Mouse (Mus musculus): ENCODE results near the gene Gm9045. TPM values are rescaled to one million over a fixed set of nuclear protein-coding genes. Genes with fewer than 3 reads are reported as not detected.

Gm9045 gene
- not detected for polyA plus RNA-seq (2017; shearing (Covaris generic))

GRCm38 (mm10) chr10:118337731-118338130 lies at the start of gene Gm9045:
TSS of gene Gm9045 (minus strand) at chr10:118337831.

DNA sequence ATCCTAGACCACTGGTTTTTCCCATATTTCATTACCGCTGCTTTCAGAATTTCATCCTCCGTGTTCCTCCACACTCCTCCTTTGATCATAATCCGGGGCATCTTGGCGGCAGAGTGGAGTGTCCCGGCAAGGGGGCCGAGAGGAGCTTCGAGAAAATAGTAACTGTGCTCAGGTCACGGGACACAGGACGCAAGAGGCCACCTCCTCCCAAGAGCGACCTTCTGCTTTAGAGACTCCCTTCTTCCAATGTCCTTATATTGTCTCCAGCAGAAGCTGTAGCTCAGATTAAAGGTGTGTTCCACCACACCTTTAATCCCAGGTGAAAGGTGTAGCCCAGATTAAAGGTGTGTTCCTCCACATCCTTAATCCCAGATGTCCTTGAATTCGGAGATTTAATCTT lies 16.4 kb upstream of the Gm9045 start, which contains the start of gene Gm9049:
TSS of gene Gm9049 (minus strand) at position 101 of the 400 bp plus-strand sequence.

DNA sequence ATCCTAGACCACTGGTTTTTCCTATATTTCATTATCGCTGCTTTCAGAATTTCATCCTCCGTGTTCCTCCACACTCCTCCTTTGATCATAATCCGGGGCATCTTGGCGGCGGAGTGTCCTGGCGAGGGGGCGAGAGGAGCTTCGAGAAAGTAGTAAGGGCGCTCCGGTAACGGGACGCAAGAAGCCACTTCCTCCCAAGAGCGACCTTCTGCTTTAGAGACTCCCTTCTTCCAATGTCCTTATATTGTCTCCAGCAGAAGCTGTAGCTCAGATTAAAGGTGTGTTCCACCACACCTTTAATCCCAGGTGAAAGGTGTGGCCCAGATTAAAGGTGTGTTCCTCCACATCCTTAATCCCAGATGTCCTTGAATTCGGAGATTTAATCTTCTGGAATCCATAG lies 10.9 kb upstream of the Gm9045 start, which contains the start of gene Gm9048:
TSS of gene Gm9048 (minus strand) at position 101 of the 400 bp plus-strand sequence.

DNA sequence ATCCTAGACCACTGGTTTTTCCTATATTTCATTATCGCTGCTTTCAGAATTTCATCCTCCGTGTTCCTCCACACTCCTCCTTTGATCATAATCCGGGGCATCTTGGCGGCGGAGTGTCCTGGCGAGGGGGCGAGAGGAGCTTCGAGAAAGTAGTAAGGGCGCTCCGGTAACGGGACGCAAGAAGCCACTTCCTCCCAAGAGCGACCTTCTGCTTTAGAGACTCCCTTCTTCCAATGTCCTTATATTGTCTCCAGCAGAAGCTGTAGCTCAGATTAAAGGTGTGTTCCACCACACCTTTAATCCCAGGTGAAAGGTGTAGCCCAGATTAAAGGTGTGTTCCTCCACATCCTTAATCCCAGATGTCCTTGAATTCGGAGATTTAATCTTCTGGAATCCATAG lies 5.5 kb upstream of the Gm9045 start, which contains the start of gene Gm9046:
TSS of gene Gm9046 (minus strand) at position 101 of the 400 bp plus-strand sequence.

GRCm38 (mm10) chr10:118332308-118332707 lies 5.3 kb downstream of the Gm9045 start, which contains the start of gene Gm9044:
TSS of gene Gm9044 (minus strand) at chr10:118332408.

GRCm38 (mm10) chr10:118326869-118327268 lies 10.8 kb downstream of the Gm9045 start, which contains the start of gene Gm9040:
TSS of gene Gm9040 (minus strand) at chr10:118326969.

GRCm38 (mm10) chr10:118294938-118295337 lies 42.7 kb downstream of the Gm9045 start, which contains the start of gene Iltifb:
TSS of gene Iltifb (minus strand) at chr10:118295038.

Other genes with a start within 250 kb of the Gm9045 start
- gene Mdm1, start 196.0 kb downstream of the Gm9045 start, polyA plus RNA-seq (2017; shearing (Covaris generic)) = 8.9 TPM
- gene Il22, start 132.9 kb downstream of the Gm9045 start, polyA plus RNA-seq (2017; shearing (Covaris generic)) = not detected
- not detected for gene Gm32717, start 97.1 kb downstream of the Gm9045 start, polyA plus RNA-seq (2017; shearing (Covaris generic))
- not detected for gene Gm32802, start 79.1 kb downstream of the Gm9045 start, polyA plus RNA-seq (2017; shearing (Covaris generic))
- gene Iltifb, start 42.8 kb downstream of the Gm9045 start, polyA plus RNA-seq (2017; shearing (Covaris generic)) = not detected
- gene Gm9040, start 10.9 kb downstream of the Gm9045 start, polyA plus RNA-seq (2017; shearing (Covaris generic)) = not detected
- not detected for gene Gm9044, start 5.4 kb downstream of the Gm9045 start, polyA plus RNA-seq (2017; shearing (Covaris generic))
- gene Gm9046, start 5.4 kb upstream of the Gm9045 start, polyA plus RNA-seq (2017; shearing (Covaris generic)) = not detected
- gene Gm9048, start 10.8 kb upstream of the Gm9045 start, polyA plus RNA-seq (2017; shearing (Covaris generic)) = not detected
- not detected for gene Gm9049, start 16.3 kb upstream of the Gm9045 start, polyA plus RNA-seq (2017; shearing (Covaris generic))
- gene Ifng, start 103.2 kb upstream of the Gm9045 start, polyA plus RNA-seq (2017; shearing (Covaris generic)) = 0.39 TPM

Data from naive thymus-derived CD4-positive, alpha-beta T cell, adult 5 months (primary cell).